ENCODE assay signal across 24 mouse cellular contexts in genomic region chr2:121674211-121674610, GRCm38 (mm10).
DNase-seq lines count a peak whose midpoint lies in the region; ATAC-seq and TF ChIP-seq lines count a peak whose summit lies in the region.
"Had no signal": no experiment of that assay in that cellular context is flagged by ENCODE, and none has a peak within 500 bp of the region (broad histone marks: within the 10 kb centered on the region; RNA-seq: fewer than 3 reads in every experiment).

No protein-coding gene starts in this region.

- peak overlapping the region; percentile 23; the same call in 1 of the 2 replicates for H3K4me2 ChIP-seq in heart, embryonic 16.5 days (ENCODE audit: low read depth, low read length)
- H3K4me2 ChIP-seq in intestine, postnatal 0 days (replicated peaks; ENCODE audit: low read depth): no peak overlapping the region
- H3K4me2 ChIP-seq: forebrain, embryonic 15.5 days; heart, embryonic 13.5 days; limb, embryonic 12.5 days; liver, embryonic 11.5 days; midbrain, embryonic 12.5 days had no signal

- peaks cover 9% of the 10 kb centered on the region for H3K4me1 ChIP-seq in heart, embryonic 16.5 days (ENCODE audit: control insufficient read depth, insufficient read depth, low read length)
- no peaks in the 10 kb centered on the region for H3K4me1 ChIP-seq in intestine, postnatal 0 days (replicated peaks; ENCODE audit: control insufficient read depth, insufficient read depth, low read length)
- H3K4me1 ChIP-seq: limb, embryonic 12.5 days had no signal

- H3K36me3 ChIP-seq in heart, embryonic 16.5 days (ENCODE audit: control insufficient read depth, insufficient read depth): no peaks in the 10 kb centered on the region
- no peaks in the 10 kb centered on the region for H3K36me3 ChIP-seq in intestine, postnatal 0 days (ENCODE audit: control insufficient read depth, insufficient read depth)
- H3K36me3 ChIP-seq: embryonic facial prominence, embryonic 10.5 days; forebrain, embryonic 15.5 days; heart, embryonic 13.5 days; limb, embryonic 12.5 days; midbrain, embryonic 12.5 days had no signal

- no peak for DNase-seq in frontal cortex, postnatal 14 days (ENCODE audit: low spot score in 2 of 2)
- peak; percentile 75 for DNase-seq in retina, postnatal 1 day
- DNase-seq in retina, embryonic 14.5 days (ENCODE audit: low spot score): no peak
- DNase-seq in embryo, embryonic 11 days: no peak
- DNase-seq: adrenal gland, postnatal 36 days; B cell, adult 2 months; cerebellum, adult 8-10 months; gastrocnemius, postnatal 14 days; kidney, postnatal 36 days; layer of hippocampus, postnatal 36 days; liver, postnatal 0 days; lung, postnatal 10 days had no signal

- no peak overlapping the region for H3K27ac ChIP-seq in heart, embryonic 16.5 days (ENCODE audit: low read length)
- H3K27ac ChIP-seq in intestine, postnatal 0 days (ENCODE audit: low read depth, low read length): no peak overlapping the region
- H3K27ac ChIP-seq: embryonic facial prominence, embryonic 10.5 days; heart, embryonic 13.5 days; hindbrain, postnatal 0 days; limb, embryonic 12.5 days; midbrain, embryonic 12.5 days had no signal

- 43% methylated on average over 8 of the region's 8 CpGs for WGBS in heart, embryonic 16.5 days
- 67% methylated on average over 8 of the region's 8 CpGs for WGBS in intestine, postnatal 0 days

- H3K9me3 ChIP-seq in heart, embryonic 16.5 days (replicated peaks; ENCODE audit: control insufficient read depth, low read length): no peaks in the 10 kb centered on the region
- H3K9me3 ChIP-seq in intestine, postnatal 0 days (ENCODE audit: control insufficient read depth): no peaks in the 10 kb centered on the region
- H3K9me3 ChIP-seq: embryonic facial prominence, embryonic 10.5 days; forebrain, embryonic 15.5 days; heart, embryonic 13.5 days; limb, embryonic 12.5 days; midbrain, embryonic 12.5 days had no signal

- H3K27me3 ChIP-seq in heart, embryonic 16.5 days (ENCODE audit: control insufficient read depth, insufficient read depth, low read length): no peaks in the 10 kb centered on the region
- H3K27me3 ChIP-seq in intestine, postnatal 0 days (replicated peaks; ENCODE audit: control insufficient read depth, insufficient read depth, low read length): no peaks in the 10 kb centered on the region
- H3K27me3 ChIP-seq: forebrain, embryonic 15.5 days; heart, embryonic 13.5 days; limb, embryonic 12.5 days; midbrain, embryonic 12.5 days had no signal

- no peak overlapping the region for H3K4me3 ChIP-seq in heart, embryonic 16.5 days (ENCODE audit: low read length)
- H3K4me3 ChIP-seq in intestine, postnatal 0 days (ENCODE audit: low read depth, low read length): no peak overlapping the region
- H3K4me3 ChIP-seq: embryonic facial prominence, embryonic 10.5 days; forebrain, embryonic 15.5 days; heart, embryonic 13.5 days; limb, embryonic 12.5 days; midbrain, embryonic 12.5 days had no signal

- TF ChIP-seq CTCF in intestine, postnatal 0 days (IDR thresholded peaks at IDR 0.05; ENCODE audit: low read depth): no peak

- no peak overlapping the region for H3K9ac ChIP-seq in heart, embryonic 16.5 days (ENCODE audit: low read length)
- no peak overlapping the region for H3K9ac ChIP-seq in intestine, postnatal 0 days (ENCODE audit: low read depth, low read length)
- H3K9ac ChIP-seq: forebrain, embryonic 15.5 days; heart, embryonic 13.5 days; limb, embryonic 12.5 days; liver, postnatal 0 days; midbrain, embryonic 12.5 days had no signal

- ATAC-seq in frontal cortex, adult (ENCODE audit: low TSS enrichment): peak; percentile 41
- ATAC-seq in heart, embryonic 16.5 days (replicated peaks; ENCODE audit: extremely low read depth, insufficient read depth, low FRiP score): 0 out of 2 replicates have a peak, but pooled peaks have one; percentile 28
- no peak for ATAC-seq in intestine, postnatal 0 days
- ATAC-seq: activated CD4-positive, CD25-positive, alpha-beta regulatory T cell, adult 4 months; forebrain, embryonic 15.5 days; hindbrain, postnatal 0 days; intestine, embryonic 16.5 days; liver, postnatal 0 days had no signal
